Mouse (Mus musculus): ENCODE measurements around the gene R3hdm4. TPM values are rescaled to one million over a fixed set of nuclear protein-coding genes. Genes with fewer than 3 reads are reported as not detected.

Gene R3hdm4
- total and polyA plus RNA-seq, 2 experiments from 2014 or later: 58.4 to 107 TPM

- ATAC-seq (ENCODE audit: insufficient read depth, low read depth) (no peak), DNase-seq (ENCODE audit: low spot score) (no peak)
- H3K4me1 ChIP-seq (ENCODE audit: control insufficient read depth, insufficient read depth): no peaks in the 10 kb centered on the region
- TF ChIP-seq CTCF (IDR thresholded peaks at IDR 0.05; ENCODE audit: low read depth) (no peak), EP300 (IDR thresholded peaks at IDR 0.05; ENCODE audit: low read depth) (no peak)
- H3K9ac ChIP-seq (replicated peaks; ENCODE audit: low read depth, low read length): no peak overlapping the region
- H3K27ac ChIP-seq (ENCODE audit: low read depth): no peak overlapping the region
- peaks cover 23% of the 10 kb centered on the region for H3K36me3 ChIP-seq (replicated peaks; ENCODE audit: control insufficient read depth, insufficient read depth, low read length)
- no peak overlapping the region for H3K4me2 ChIP-seq (ENCODE audit: low read depth, low read length)
- H3K27me3 ChIP-seq (ENCODE audit: control insufficient read depth, insufficient read depth, low read length): no peaks in the 10 kb centered on the region
- WGBS: 70% methylated on average over 4 of the region's 4 CpGs
- H3K9me3 ChIP-seq (replicated peaks; ENCODE audit: control insufficient read depth, low read length): no peaks in the 10 kb centered on the region
- no peak overlapping the region for H3K4me3 ChIP-seq (ENCODE audit: low read depth, low read length)
These were observed 28.9 kb upstream of the R3hdm4 start for GRCm38 (mm10) chr10:79949873-79950272.

- 76% methylated on average over 6 of the region's 6 CpGs for WGBS
- no peak for DNase-seq (ENCODE audit: low spot score)
- no peak overlapping the region for H3K4me2 ChIP-seq (ENCODE audit: low read depth, low read length)
- H3K27ac ChIP-seq (ENCODE audit: low read depth): no peak overlapping the region
- peaks cover 23% of the 10 kb centered on the region for H3K36me3 ChIP-seq (replicated peaks; ENCODE audit: control insufficient read depth, insufficient read depth, low read length)
- H3K9me3 ChIP-seq (replicated peaks; ENCODE audit: control insufficient read depth, low read length): no peaks in the 10 kb centered on the region
- ATAC-seq (ENCODE audit: insufficient read depth, low read depth): no peak
- no peak overlapping the region for H3K4me3 ChIP-seq (ENCODE audit: low read depth, low read length)
- H3K9ac ChIP-seq (replicated peaks; ENCODE audit: low read depth, low read length): no peak overlapping the region
- no peaks in the 10 kb centered on the region for H3K4me1 ChIP-seq (ENCODE audit: control insufficient read depth, insufficient read depth)
- TF ChIP-seq EP300 (IDR thresholded peaks at IDR 0.05; ENCODE audit: low read depth) (no peak), CTCF (IDR thresholded peaks at IDR 0.05; ENCODE audit: low read depth) (no peak)
- no peaks in the 10 kb centered on the region for H3K27me3 ChIP-seq (ENCODE audit: control insufficient read depth, insufficient read depth, low read length)
These were observed 26.5 kb upstream of the R3hdm4 start for GRCm38 (mm10) chr10:79947502-79947901.

GRCm38 (mm10) chr10:79946752-79947322 is 25.8 kb upstream of the R3hdm4 start:
- no peaks in the 10 kb centered on the region for H3K9me3 ChIP-seq (replicated peaks; ENCODE audit: control insufficient read depth, low read length)
- DNase-seq (ENCODE audit: low spot score) (no peak), ATAC-seq (ENCODE audit: insufficient read depth, low read depth) (no peak)
- H3K4me1 ChIP-seq (ENCODE audit: control insufficient read depth, insufficient read depth): no peaks in the 10 kb centered on the region
- no peaks in the 10 kb centered on the region for H3K27me3 ChIP-seq (ENCODE audit: control insufficient read depth, insufficient read depth, low read length)
- H3K36me3 ChIP-seq (replicated peaks; ENCODE audit: control insufficient read depth, insufficient read depth, low read length): peaks cover 23% of the 10 kb centered on the region
- no peak overlapping the region for H3K4me3 ChIP-seq (ENCODE audit: low read depth, low read length)
- H3K27ac ChIP-seq (ENCODE audit: low read depth): no peak overlapping the region
- TF ChIP-seq EP300 (IDR thresholded peaks at IDR 0.05; ENCODE audit: low read depth) (no peak), CTCF (IDR thresholded peaks at IDR 0.05; ENCODE audit: low read depth) (no peak)
- H3K4me2 ChIP-seq (ENCODE audit: low read depth, low read length): no peak overlapping the region
- no peak overlapping the region for H3K9ac ChIP-seq (replicated peaks; ENCODE audit: low read depth, low read length)
- WGBS: 46% methylated on average over 7 of the region's 7 CpGs

GRCm38 (mm10) chr10:79945507-79946234 is 24.7 kb upstream of the R3hdm4 start:
- no peak for ATAC-seq (ENCODE audit: insufficient read depth, low read depth)
- Histone ChIP-seq H3K4me1 (ENCODE audit: control insufficient read depth, insufficient read depth) (peaks cover 4% of the 10 kb centered on the region; the same call in 1 of the 2 replicates), H3K4me2 (ENCODE audit: low read depth, low read length) (no peak overlapping the region)

GRCm38 (mm10) chr10:79943471-79943901 is 22.5 kb upstream of the R3hdm4 start:
- no peaks in the 10 kb centered on the region for H3K9me3 ChIP-seq (replicated peaks; ENCODE audit: control insufficient read depth, low read length)
- H3K9ac ChIP-seq (replicated peaks; ENCODE audit: low read depth, low read length): no peak overlapping the region
- H3K4me3 ChIP-seq (ENCODE audit: low read depth, low read length): no peak overlapping the region
- 82% methylated on average over 8 of the region's 9 CpGs for WGBS
- DNase-seq (ENCODE audit: low spot score) (no peak), ATAC-seq (ENCODE audit: insufficient read depth, low read depth) (no peak)
- no peak overlapping the region for H3K27ac ChIP-seq (ENCODE audit: low read depth)
- peaks cover 11% of the 10 kb centered on the region; the same call in 1 of the 2 replicates for H3K4me1 ChIP-seq (ENCODE audit: control insufficient read depth, insufficient read depth)
- TF ChIP-seq CTCF (IDR thresholded peaks at IDR 0.05; ENCODE audit: low read depth): no peak
- no peak for TF ChIP-seq EP300 (IDR thresholded peaks at IDR 0.05; ENCODE audit: low read depth)
- H3K27me3 ChIP-seq (ENCODE audit: control insufficient read depth, insufficient read depth, low read length): no peaks in the 10 kb centered on the region
- H3K36me3 ChIP-seq (replicated peaks; ENCODE audit: control insufficient read depth, insufficient read depth, low read length): no peaks in the 10 kb centered on the region
- H3K4me2 ChIP-seq (ENCODE audit: low read depth, low read length): no peak overlapping the region

More at GRCm38 (mm10) chr10:79945507-79946234, 24.7 kb upstream of the R3hdm4 start:
- Histone ChIP-seq H3K36me3 (replicated peaks; ENCODE audit: control insufficient read depth, insufficient read depth, low read length) (peaks cover 15% of the 10 kb centered on the region), H3K9ac (replicated peaks; ENCODE audit: low read depth, low read length) (no peak overlapping the region), H3K27me3 (ENCODE audit: control insufficient read depth, insufficient read depth, low read length) (no peaks in the 10 kb centered on the region), H3K4me3 (ENCODE audit: low read depth, low read length) (no peak overlapping the region), H3K9me3 (replicated peaks; ENCODE audit: control insufficient read depth, low read length) (no peaks in the 10 kb centered on the region), H3K27ac (ENCODE audit: low read depth) (no peak overlapping the region)
- DNase-seq (ENCODE audit: low spot score): no peak
- TF ChIP-seq CTCF (IDR thresholded peaks at IDR 0.05; ENCODE audit: low read depth): no peak
- TF ChIP-seq EP300 (IDR thresholded peaks at IDR 0.05; ENCODE audit: low read depth): no peak
- WGBS: 51% methylated on average over 16 of the region's 16 CpGs
